Mouse (Mus musculus) heart, postnatal 0 days (tissue): ENCODE data around the gene Cbl.

Experiments used
- CTCF ChIP-seq: IDR thresholded peaks from 2 replicates; pipeline ENCODE4 v1.5.1; 2016; ENCODE audit warnings: antibody characterized with exemption, control low read depth, low read depth
- EP300 ChIP-seq: IDR thresholded peaks from 2 replicates; pipeline ENCODE4 v1.6.1; 2016; ENCODE audit warnings: antibody characterized with exemption, low read depth

DNA sequence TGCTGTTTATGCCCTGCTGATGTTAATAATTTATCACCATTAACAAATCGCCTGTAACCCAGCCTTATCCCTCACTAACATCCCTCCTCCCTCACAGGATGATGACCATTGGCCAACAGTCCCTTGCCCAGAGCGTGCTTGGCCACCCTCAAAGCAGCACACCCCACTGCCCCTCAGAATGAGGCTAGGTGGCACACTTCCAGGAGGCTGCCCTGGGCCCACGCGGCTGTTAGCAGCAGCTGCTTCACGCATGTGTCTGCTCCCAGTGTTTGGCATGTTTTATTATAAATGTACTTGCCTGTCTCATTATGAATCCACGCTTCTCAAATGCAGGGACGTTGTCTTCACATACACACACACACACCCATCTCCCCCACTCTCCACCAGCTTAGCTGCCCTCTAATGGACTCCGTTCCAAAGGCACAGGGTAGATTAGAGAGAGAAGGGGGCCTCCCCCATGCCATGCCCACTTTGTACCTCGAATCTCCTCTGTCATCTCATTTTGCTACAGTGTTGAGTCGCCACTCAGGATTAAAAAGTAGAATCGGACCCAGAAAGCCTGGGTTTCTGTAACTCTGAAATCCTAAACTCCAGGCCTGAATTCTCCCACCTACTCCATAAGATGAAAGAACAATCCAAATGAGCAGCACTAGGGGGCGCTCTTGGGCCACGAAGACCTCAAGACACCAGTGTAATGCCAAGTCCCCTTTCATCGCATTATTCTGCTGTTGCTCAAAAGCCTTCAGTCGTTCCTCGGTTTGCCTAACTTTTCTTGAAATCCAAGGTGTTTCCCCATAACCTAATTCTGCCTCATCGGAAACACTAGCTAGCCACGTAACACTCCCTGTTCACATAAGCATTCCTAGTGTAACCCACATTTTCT is 108.1 kb downstream of the Cbl start:
- TF ChIP-seq CTCF (peak; percentile 92), EP300 (no peak)
